Mouse (Mus musculus) adrenal gland, postnatal 4 days (tissue): ENCODE results near the gene Usp20. TPM values are rescaled to one million over a fixed set of nuclear protein-coding genes. Genes with fewer than 3 reads are reported as not detected.
"Not testable (repeated sequence)": the region's sequence is repeated elsewhere in the genome, so short reads cannot be mapped to it uniquely, and the experiment has no call there.

Experiments used
- DNase-seq, 2 experiments: peaks; one replicate each; pipeline ENCODE4 v3.0.0; 2021 to 2022; ENCODE audit warnings: low spot score in 2 of 2, mixed read lengths in 2 of 2
- long read RNA-seq, 2 experiments: library from polyadenylated mRNA; stranded (forward); transcript quantifications; one replicate each; pipeline ENCODE4 v2.0.0; 2021
- total RNA-seq, 2 experiments: library from RNA; stranded (reverse); gene quantifications; 2 replicates each; pipeline ENCODE4 v1.2.3; 2021

Gene Usp20
- 10 to 100 TPM; 30.7 to 31.5 TPM for total RNA-seq
- long read RNA-seq, experiment 1, full-length matches to known transcripts, result 11 of 25 reads
- long read RNA-seq, experiment 1, partial matches to known transcripts, result 4 of 25 reads
- long read RNA-seq, experiment 1, other reads (novel, unspliced or antisense), result 10 of 25 reads
- long read RNA-seq, experiment 2, full-length matches to known transcripts, result 26 of 54 reads
- long read RNA-seq, experiment 2, partial matches to known transcripts, result 10 of 54 reads
- long read RNA-seq, experiment 2, other reads (novel, unspliced or antisense), result 18 of 54 reads

- peak; percentile 91 to 98 for DNase-seq
Observed at GRCm38 (mm10) chr2:30981790-30982513, at the start of gene Usp20, which contains the start of gene BC005624. Gene Usp20, plus strand, starts transcription at chr2:30982279. Gene BC005624, minus strand, starts transcription at chr2:30982201.

- no peak for DNase-seq
Observed at GRCm38 (mm10) chr2:30933032-30933431, 49.0 kb upstream of the Usp20 start.

DNA sequence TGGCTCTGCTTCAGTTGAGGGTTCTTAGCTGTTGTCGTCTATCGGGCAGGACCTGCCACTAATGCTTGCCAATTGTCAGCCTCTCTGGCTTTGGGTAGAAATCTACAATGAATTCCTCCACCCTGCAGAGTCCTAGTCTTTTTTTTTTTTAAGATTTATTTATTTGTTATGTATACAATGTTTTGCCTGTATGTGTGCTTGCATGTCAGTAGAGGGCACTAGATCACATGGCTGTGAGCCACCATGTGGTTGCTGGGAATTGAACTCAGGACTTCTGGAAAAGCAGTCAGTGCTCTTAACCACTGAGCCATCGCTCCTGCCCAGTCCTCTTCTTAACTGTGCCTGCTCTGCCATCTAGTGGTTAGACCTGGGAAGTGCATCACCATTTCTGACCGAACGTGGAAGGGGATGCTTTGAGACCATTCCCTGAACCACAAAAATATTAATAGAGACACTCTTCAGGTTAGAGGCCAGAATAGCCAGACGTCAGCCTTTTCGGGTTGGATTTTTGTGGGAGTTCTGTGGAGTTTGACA, 48.1 kb upstream of the Usp20 start:
- DNase-seq, result peak in 1 of 2 experiments; percentile 51

GRCm38 (mm10) chr2:30936808-30937207, 45.3 kb upstream of the Usp20 start:
- no peak for DNase-seq

GRCm38 (mm10) chr2:30937731-30938130, 44.3 kb upstream of the Usp20 start:
- DNase-seq, result no peak

DNA sequence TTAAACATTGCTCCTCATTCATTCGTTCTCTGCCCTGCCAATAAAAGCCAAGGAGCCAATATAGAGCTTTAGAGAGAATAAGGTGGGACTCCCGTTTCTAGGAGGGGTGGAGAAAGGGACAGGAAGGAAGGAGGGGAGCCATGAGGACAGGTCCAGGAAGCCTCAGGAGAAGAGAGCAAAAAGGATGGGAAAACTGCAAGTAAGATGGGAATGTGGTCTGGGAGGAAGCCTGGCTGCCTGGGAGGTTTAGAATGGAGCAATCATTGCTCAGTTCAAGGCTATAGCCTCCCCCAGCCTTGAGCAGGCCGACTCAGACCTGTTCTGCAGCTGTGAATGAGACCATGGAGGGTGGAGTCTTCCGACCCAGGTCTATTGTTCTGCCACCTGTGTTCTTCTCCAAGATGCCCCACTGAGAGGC, 43.5 kb upstream of the Usp20 start:
- no peak for DNase-seq

DNA sequence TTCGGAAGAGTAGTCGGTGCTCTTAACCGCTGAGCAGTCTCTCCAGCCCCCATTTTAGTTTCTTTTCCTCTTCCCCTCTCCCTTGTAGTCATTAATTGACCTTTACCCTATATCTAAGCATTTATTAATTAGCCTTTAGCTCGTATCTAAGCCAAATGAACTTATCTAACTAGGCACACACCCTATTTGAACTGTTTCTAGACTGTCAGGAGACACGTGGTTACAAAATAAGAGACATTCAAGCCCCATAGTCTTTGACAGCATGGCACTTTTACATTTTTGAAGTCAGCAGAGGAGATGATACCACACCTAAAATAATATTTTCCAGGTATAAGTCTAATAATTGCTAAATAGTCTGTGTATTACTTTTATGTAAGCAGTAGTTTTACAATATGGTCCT, 40.5 kb upstream of the Usp20 start:
- no peak for DNase-seq

GRCm38 (mm10) chr2:30942116-30942515, 40.0 kb upstream of the Usp20 start:
- not testable (repeated sequence) for DNase-seq

GRCm38 (mm10) chr2:30942603-30943011, 39.5 kb upstream of the Usp20 start:
- no peak for DNase-seq

GRCm38 (mm10) chr2:30952457-30952823, 29.6 kb upstream of the Usp20 start:
- no peak for DNase-seq

DNA sequence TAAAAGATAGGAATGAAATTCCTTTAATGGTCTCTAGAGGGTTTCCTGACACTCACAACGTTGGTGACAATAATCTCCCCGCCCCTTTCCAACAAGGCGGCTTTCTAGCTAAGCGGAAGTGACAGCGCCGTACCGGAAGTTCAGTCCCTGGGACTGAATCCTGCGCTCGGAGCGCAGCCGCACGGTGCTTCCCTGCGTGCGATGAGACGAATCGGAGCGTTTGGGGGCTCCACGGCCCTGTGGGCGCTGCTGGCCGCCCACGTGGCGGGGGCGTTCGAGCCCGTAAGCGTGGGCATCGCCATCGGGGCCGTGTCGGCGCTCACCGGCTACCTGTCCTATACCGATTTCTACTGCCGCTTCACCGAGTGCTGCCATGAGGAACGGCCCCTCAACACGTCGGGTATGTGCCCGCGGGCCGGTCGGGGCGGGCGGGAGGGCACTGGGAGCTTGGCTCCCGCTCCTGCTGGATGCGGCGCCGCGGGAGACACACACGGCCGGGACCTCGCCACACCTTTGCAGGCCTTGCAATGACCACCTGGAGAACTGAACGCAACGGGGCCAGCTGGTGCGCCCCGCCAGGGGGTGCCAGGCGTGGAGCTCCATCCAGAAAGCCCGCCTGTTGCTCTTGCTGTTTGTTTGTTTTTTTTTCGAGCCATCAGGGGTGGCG, 29.1 kb upstream of the Usp20 start, which contains the start of gene Tor1b:
TSS of gene Tor1b (plus strand) at position 136 of the 667 bp plus-strand sequence.
- DNase-seq, result peak; percentile 49 to 75

GRCm38 (mm10) chr2:30954797-30955196, 27.3 kb upstream of the Usp20 start:
- no peak for DNase-seq

DNA sequence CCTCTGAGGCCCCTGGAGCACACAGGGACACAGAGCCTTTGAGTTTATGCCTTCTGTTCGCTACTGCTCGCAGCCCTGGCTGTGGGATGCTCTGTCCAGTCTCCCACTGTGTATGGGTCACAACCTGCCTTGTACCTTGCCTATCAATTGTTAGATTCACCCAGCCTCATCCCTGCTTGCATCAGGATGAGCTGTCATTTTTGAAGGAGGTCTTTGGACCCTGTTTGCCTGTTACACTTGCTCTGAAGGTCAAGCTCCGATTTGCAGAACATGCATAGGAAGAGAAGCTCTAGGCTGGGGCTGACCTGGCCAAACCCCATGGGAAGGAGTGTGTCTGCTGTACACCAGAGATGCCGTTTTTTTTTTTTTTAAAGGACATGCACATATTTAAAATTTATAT, 24.6 kb upstream of the Usp20 start:
- DNase-seq, result no peak

DNA sequence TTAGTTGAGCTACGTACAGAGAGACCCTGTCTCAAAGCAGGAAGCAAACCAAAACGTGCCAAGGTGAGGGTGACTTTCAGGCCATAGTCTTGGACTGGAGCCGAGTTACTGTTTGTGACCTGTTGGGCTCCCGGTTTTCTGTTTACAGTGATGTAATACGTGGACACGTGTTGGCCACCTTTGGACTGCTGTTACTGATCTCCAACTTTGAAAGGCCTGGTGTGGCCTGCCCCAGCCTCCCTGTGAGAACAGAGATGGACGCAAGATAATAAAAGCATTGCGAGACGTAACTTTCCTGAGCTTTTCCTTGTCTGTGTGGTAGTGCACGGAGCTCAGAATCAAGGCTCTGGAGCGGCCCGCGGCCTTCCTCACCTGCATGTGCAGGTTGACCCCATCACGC, 23.4 kb upstream of the Usp20 start:
- no peak for DNase-seq

DNA sequence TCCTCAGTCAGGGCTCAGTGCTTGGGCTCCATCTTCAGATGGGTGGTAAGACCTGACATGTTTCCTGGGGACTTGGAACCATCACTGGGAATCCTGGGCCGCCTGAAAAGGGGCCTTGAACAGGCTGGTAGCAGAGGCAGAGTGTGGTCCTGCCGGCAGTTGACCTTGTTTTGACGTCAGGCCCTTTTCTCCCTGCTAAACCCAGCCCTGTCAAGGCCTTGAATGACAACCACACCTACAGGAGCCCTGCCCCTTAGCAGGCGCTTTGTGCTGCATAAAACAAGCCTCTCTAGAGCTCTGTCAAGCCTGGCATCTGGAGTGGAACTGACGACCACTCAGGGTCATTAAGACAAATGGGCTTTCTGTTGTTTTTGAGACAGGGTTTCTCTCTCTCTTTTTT, 22.2 kb upstream of the Usp20 start:
- no peak for DNase-seq

DNA sequence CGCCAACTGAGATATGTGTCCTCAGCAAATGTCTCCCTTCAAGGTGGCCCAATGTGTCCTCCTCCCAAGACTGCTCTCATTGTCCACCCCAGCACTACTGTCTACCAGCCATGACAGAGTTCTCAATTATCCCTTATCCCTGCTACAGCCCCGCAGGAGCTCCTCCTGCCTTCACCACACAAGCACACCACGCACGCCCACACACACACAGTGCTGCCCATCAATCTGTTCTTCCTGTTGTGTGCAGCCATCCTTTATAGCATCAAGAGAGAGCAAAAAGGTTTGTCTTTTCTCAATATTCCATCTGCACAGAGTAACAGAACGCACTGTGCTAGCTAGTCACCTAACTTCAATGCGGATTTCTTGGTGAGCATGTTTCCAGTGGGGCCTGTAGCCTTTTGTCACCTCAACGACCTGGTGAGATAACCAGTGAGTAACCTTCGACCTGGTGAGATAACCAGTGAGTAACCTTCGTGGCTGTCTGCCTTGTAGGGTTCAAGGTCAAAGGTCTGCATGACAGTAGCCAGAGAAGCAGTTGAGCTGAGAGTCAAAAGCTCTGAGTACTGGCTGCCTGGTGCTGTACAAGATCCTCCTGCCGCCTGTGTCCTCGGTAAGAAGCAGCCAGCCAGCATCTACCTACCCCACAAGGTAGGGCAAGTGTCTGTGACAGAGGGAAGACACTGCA, 19.4 kb upstream of the Usp20 start:
- no peak for DNase-seq

DNA sequence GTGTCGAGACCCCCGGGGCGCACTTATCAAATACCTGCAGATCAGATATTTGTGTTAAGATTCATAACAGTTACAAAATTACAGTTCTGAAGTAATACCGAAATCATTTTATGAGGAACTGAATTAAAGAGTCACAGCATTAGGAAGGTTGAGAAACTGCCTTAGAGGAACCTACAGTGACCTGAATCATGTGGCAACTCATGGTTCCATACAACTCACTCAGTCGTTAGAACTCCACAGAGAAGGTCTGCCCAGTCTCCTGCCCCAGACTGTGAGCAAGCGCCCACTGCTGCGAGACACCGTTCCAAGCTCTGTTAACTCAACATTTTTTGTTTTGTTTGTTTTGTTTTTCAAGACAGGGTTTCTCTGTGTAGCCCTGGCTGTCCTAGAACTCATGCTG, 16.5 kb upstream of the Usp20 start:
- DNase-seq, result no peak

DNA sequence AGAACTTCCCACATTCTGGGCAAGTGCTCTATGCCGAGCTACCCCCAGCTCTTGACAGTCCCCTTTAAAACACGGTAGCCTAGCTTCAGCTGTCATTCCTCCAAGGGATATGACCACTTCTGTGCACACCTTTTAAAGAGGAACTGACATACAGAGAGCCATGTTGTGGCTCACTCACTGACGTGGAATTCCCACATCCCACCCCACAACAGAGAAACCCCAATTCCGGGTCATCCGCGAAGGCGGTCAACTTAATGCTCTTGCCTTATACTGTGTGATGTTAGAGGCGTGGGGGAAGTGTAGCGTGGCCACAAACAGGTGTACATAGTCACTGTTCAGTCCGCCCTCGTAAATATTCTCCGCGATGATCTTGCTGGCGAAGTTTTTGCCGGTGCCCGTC, 15.3 kb upstream of the Usp20 start:
- no peak for DNase-seq

- DNase-seq, result peak; percentile 71 to 80
Observed at GRCm38 (mm10) chr2:30967352-30968327, 14.4 kb upstream of the Usp20 start, which contains the start of gene Tor1a. Gene Tor1a, minus strand, starts transcription at chr2:30967933.

DNA sequence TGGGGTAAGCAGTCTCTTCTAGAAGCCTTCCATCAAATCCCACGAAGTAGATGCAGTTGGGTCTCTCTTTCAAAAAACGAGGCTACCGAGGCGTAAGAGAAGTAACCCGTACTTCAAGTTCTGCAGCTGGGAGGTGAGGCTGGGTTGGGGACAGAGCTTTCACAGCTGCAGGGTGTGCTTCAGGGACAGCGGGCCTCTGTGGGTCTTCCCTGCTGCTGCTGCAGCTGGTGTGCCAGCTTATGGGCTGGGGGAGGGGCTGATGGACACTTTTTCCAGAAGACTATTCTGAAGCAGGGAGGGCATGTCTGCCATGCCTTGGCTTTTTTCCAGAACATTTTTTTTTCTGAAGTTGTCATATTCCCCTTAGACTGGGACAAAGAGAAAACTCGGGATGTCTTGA, 945 bp downstream of the Usp20 start:
- no peak for DNase-seq
